Mouse (Mus musculus): ENCODE measurements around the gene Btbd7. TPM values are rescaled to one million over a fixed set of nuclear protein-coding genes. Genes with fewer than 3 reads are reported as not detected.
A peak's percentile ranks its signal among the peaks of the same experiment; 100 is the strongest.

Btbd7 gene
- polyA plus RNA-seq, 2 experiments = 3.9 to 4.2 TPM

DNA sequence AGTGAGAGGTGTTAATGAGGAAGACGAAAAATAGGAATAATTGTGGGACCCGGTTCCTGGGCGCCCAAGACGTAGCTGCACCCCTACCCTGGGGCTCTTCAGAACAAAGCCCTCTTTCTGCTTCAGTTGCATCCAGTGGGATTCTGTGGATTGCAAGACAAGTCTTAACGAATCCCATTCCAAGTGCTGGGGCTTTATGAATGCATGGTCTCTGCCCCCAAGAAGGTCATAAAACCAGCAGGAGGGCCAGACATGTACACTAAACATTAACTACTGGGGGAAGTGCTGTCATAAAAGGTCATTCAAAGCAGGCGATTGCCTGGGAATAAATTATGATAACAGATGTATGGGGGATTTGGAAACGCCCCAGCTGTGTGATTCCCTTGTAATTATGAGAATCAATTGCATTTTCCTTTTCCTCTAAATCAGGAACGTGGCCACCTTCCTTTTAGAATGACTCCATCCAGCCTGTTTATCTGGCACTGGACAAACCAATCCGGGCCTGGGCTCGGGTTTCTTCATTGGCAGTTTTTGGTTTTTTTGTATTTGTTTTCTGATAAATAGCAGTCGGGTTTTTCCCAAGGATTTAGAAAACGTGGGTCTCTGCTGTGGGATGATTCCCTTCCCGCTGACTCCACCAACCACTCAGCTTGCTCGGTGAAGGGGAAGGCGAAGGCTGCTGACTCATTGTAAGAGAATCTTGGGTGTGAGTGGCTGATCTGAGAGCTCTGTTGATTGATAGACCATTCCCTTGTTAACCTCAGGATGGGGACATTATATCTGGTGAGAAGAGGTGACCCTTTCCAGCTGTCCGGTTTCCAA is 147.3 kb downstream of the Btbd7 start:
- Histone ChIP-seq H3K27me3 (ENCODE audit: control insufficient read depth, insufficient read depth, low read length) (no peaks in the 10 kb centered on the region), H3K4me2 (ENCODE audit: low read depth) (peak overlapping the region; percentile 50), H3K9me3 (ENCODE audit: control insufficient read depth, low read length) (no peaks in the 10 kb centered on the region), H3K9ac (replicated peaks) (no peak overlapping the region), H3K4me1 (replicated peaks; ENCODE audit: control insufficient read depth in 2 of 2, insufficient read depth in 2 of 2, low read length in 1 of 2) (peaks cover 11 to 23% of the 10 kb centered on the region in 2 experiments), H3K36me3 (replicated peaks; ENCODE audit: control insufficient read depth, insufficient read depth, low read depth) (no peaks in the 10 kb centered on the region), H3K27ac (no peak overlapping the region), H3K4me3 (ENCODE audit: insufficient read depth in 1 of 2, low read depth in 2 of 2, low read length in 2 of 2) (no peak overlapping the region)
- no peak for TF ChIP-seq CTCF (IDR thresholded peaks at IDR 0.05; ENCODE audit: low read depth)
- TF ChIP-seq EP300 (IDR thresholded peaks at IDR 0.05; ENCODE audit: low read depth) = no peak
- ATAC-seq (ENCODE audit: insufficient read depth) (no peak; the same call in 1 of the 2 replicates), DNase-seq (ENCODE audit: low read depth in 3 of 3, low spot score in 3 of 3) (no peak)
- WGBS (ENCODE audit: insufficient replicate concordance) = 40% methylated on average over 16 of the region's 16 CpGs

Other genes starting within 250 kb of the Btbd7 start
- gene Itpk1, start 173.5 kb downstream of the Btbd7 start, polyA plus RNA-seq (2012; rRNA removed) = 2.0 and 2.3 TPM in 2 replicates
- gene Itpk1, start 173.5 kb downstream of the Btbd7 start, polyA plus RNA-seq (2014; fragmentation: Nextera tagmentation; extraction: Ambion mirVana) = 2.4 TPM in 2 replicates
- 1.1 and 1.8 TPM in 2 replicates for gene Moap1, start 134.8 kb downstream of the Btbd7 start, polyA plus RNA-seq (2012; rRNA removed)
- 5.6 and 6.7 TPM in 2 replicates for gene Moap1, start 134.8 kb downstream of the Btbd7 start, polyA plus RNA-seq (2014; fragmentation: Nextera tagmentation; extraction: Ambion mirVana)
- gene Tmem251, start 134.7 kb downstream of the Btbd7 start, polyA plus RNA-seq (2012; rRNA removed) = 2.0 TPM in 2 replicates
- gene Tmem251, start 134.7 kb downstream of the Btbd7 start, polyA plus RNA-seq (2014; fragmentation: Nextera tagmentation; extraction: Ambion mirVana) = 6.6 and 6.7 TPM in 2 replicates
- not detected in 2 replicates for gene Gm28051, start 120.7 kb downstream of the Btbd7 start, polyA plus RNA-seq (2012; rRNA removed)
- not detected in 2 replicates for gene Gm28051, start 120.7 kb downstream of the Btbd7 start, polyA plus RNA-seq (2014; fragmentation: Nextera tagmentation; extraction: Ambion mirVana)
- 4.0 and 6.9 TPM in 2 replicates for gene Gon7, start 120.7 kb downstream of the Btbd7 start, polyA plus RNA-seq (2012; rRNA removed)
- gene Gon7, start 120.7 kb downstream of the Btbd7 start, polyA plus RNA-seq (2014; fragmentation: Nextera tagmentation; extraction: Ambion mirVana) = 9.3 and 10.8 TPM in 2 replicates
- 11.4 and 16.1 TPM in 2 replicates for gene Ubr7, start 120.5 kb downstream of the Btbd7 start, polyA plus RNA-seq (2012; rRNA removed)
- 25.3 and 25.7 TPM in 2 replicates for gene Ubr7, start 120.5 kb downstream of the Btbd7 start, polyA plus RNA-seq (2014; fragmentation: Nextera tagmentation; extraction: Ambion mirVana)
- gene Gm20604, start 119.8 kb downstream of the Btbd7 start, polyA plus RNA-seq (2012; rRNA removed) = 3.7 and 6.1 TPM in 2 replicates
- gene Gm20604, start 119.8 kb downstream of the Btbd7 start, polyA plus RNA-seq (2014; fragmentation: Nextera tagmentation; extraction: Ambion mirVana) = 8.1 and 9.3 TPM in 2 replicates
- gene Cox8c, start 20.8 kb upstream of the Btbd7 start, polyA plus RNA-seq (2012; rRNA removed) = not detected in 2 replicates
- not detected in 2 replicates for gene Cox8c, start 20.8 kb upstream of the Btbd7 start, polyA plus RNA-seq (2014; fragmentation: Nextera tagmentation; extraction: Ambion mirVana)
- 0.12 and 0.22 TPM in 2 replicates for gene Unc79, start 70.4 kb upstream of the Btbd7 start, polyA plus RNA-seq (2012; rRNA removed)
- gene Unc79, start 70.4 kb upstream of the Btbd7 start, polyA plus RNA-seq (2014; fragmentation: Nextera tagmentation; extraction: Ambion mirVana) = 0.04 TPM in 1 of 2 replicates, not detected in the other